ENCODE assay signal across 18 mouse cellular contexts in the genomic region with DNA sequence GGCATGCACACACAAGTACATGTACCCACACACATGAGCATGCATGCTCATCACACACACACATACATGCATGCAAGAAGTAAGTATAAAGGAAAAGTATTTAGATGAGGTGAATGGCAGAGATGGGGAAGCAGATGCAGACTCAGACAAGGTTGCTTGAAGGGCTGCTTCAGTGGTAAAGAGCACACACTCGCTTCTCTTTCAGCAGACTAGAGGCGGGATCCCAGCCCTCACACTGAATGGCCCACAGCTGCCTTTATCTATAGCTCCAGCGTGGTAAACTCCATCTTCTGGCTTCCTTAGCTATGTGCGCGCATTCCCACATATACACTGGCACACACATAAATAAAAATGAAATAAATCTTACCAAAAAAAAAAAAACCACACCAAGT. TPM values are rescaled to one million over a fixed set of nuclear protein-coding genes. Genes with fewer than 3 reads are reported as not detected.
DNase-seq lines count a peak whose midpoint lies in the region; ATAC-seq lines count a peak whose summit lies in the region.
"Had no signal": no experiment of that assay in that cellular context is flagged by ENCODE, and none has a peak within 500 bp of the region (broad histone marks: within the 10 kb centered on the region; RNA-seq: fewer than 3 reads in every experiment).

No protein-coding gene starts in this region.

- peak; percentile 55 for ATAC-seq in common myeloid progenitor, adult 5-6 weeks (replicated peaks; ENCODE audit: low read depth, poor library complexity, severe bottlenecking)
- 0 out of 2 replicates have a peak, but pooled peaks have one; percentile 29 for ATAC-seq in liver, embryonic 13.5 days (ENCODE audit: low read depth)
- ATAC-seq: activated CD4-positive, CD25-positive, alpha-beta regulatory T cell, adult 4 months; forebrain, embryonic 15.5 days; Patski had no signal

- H3K9ac ChIP-seq in liver, embryonic 13.5 days, result no peak overlapping the region
- H3K9ac ChIP-seq: embryonic facial prominence, embryonic 12.5 days; forebrain, embryonic 15.5 days; heart, embryonic 13.5 days; hindbrain, embryonic 15.5 days had no signal

- H3K4me3 ChIP-seq in heart, embryonic 10.5 days, result no peak overlapping the region
- no peak overlapping the region for H3K4me3 ChIP-seq in liver, embryonic 13.5 days (replicated peaks)
- H3K4me3 ChIP-seq: embryonic facial prominence, embryonic 12.5 days; forebrain, embryonic 15.5 days; heart, embryonic 13.5 days; hindbrain, embryonic 15.5 days had no signal

- WGBS in heart, embryonic 10.5 days, result 67% methylated on average over 5 of the region's 5 CpGs
- 7% methylated on average over 5 of the region's 5 CpGs for WGBS in liver, embryonic 13.5 days (ENCODE audit: insufficient replicate concordance)

- H3K27me3 ChIP-seq in heart, embryonic 10.5 days (ENCODE audit: insufficient read depth, poor library complexity, severe bottlenecking), result no peaks in the 10 kb centered on the region
- H3K27me3 ChIP-seq in liver, embryonic 13.5 days, result no peaks in the 10 kb centered on the region
- H3K27me3 ChIP-seq: embryonic facial prominence, embryonic 12.5 days; forebrain, embryonic 15.5 days; heart, embryonic 13.5 days; hindbrain, embryonic 15.5 days had no signal

- no peaks in the 10 kb centered on the region for H3K9me3 ChIP-seq in heart, embryonic 10.5 days
- no peaks in the 10 kb centered on the region for H3K9me3 ChIP-seq in liver, embryonic 13.5 days (replicated peaks)
- H3K9me3 ChIP-seq: embryonic facial prominence, embryonic 12.5 days; forebrain, embryonic 15.5 days; heart, embryonic 13.5 days; hindbrain, embryonic 15.5 days had no signal

- H3K27ac ChIP-seq in heart, embryonic 10.5 days, result no peak overlapping the region
- no peak overlapping the region for H3K27ac ChIP-seq in liver, embryonic 13.5 days
- H3K27ac ChIP-seq: embryonic facial prominence, embryonic 12.5 days; forebrain, embryonic 15.5 days; heart, embryonic 13.5 days; hindbrain, embryonic 15.5 days had no signal

- H3K4me1 ChIP-seq in heart, embryonic 10.5 days, result no peaks in the 10 kb centered on the region
- H3K4me1 ChIP-seq in liver, embryonic 13.5 days (replicated peaks), result peaks cover 16% of the 10 kb centered on the region
- H3K4me1 ChIP-seq: embryonic facial prominence, embryonic 12.5 days; forebrain, embryonic 15.5 days; heart, embryonic 13.5 days; hindbrain, embryonic 15.5 days had no signal

- no peaks in the 10 kb centered on the region for H3K36me3 ChIP-seq in heart, embryonic 10.5 days
- H3K36me3 ChIP-seq in liver, embryonic 13.5 days, result no peaks in the 10 kb centered on the region
- H3K36me3 ChIP-seq: embryonic facial prominence, embryonic 12.5 days; forebrain, embryonic 15.5 days; heart, embryonic 13.5 days; hindbrain, embryonic 15.5 days had no signal

- DNase-seq in heart, adult 11 months, result peak; percentile 50
- DNase-seq in heart, embryonic 10.5 days (ENCODE audit: low spot score), result no peak
- no peak for DNase-seq in liver, embryonic 13.5 days
- no peak for DNase-seq in right cerebral cortex, postnatal 36 days (ENCODE audit: low spot score in 2 of 2)
- DNase-seq in embryo, embryonic 10.5 days (ENCODE audit: low spot score), result no peak
- no peak for DNase-seq in thymus, postnatal 36 days
- DNase-seq: adrenal gland, postnatal 25 days; cerebellum, adult 2 months; cerebellum, postnatal 10 days; gastrocnemius, postnatal 10 days; heart, postnatal 36 days had no signal

- no peak overlapping the region for H3K4me2 ChIP-seq in liver, embryonic 13.5 days
- H3K4me2 ChIP-seq: embryonic facial prominence, embryonic 12.5 days; forebrain, embryonic 15.5 days; heart, embryonic 13.5 days; hindbrain, embryonic 15.5 days had no signal

RNA-seq across cellular contexts. Expression of gene Prkcq, which starts 53.6 kb away (rescaled TPM):
- polyA plus RNA-seq in heart, embryonic 10.5 days (2016; fragmentation: Nextera tagmentation; extraction: Ambion mirVana), result 1.3 and 2.1 TPM in 2 replicates
- 10.1 and 16.0 TPM in 2 replicates for total RNA-seq in common myeloid progenitor, adult 5-6 weeks (2017)
- polyA plus RNA-seq in liver, embryonic 13.5 days (2015; fragmentation: Nextera tagmentation; extraction: Ambion mirVana), result 4.6 and 5.8 TPM in 2 replicates
